Mouse (Mus musculus) mouse embryonic stem cell (cell line): ENCODE data around the gene Ckap2.

Experiments used
- in situ Hi-C, 2 experiments: fragments of 300-500 bp; cut with MboI; formaldehyde crosslinking; loops; 1 replicate in 1 of 2; 3 replicates in 1 of 2; pipeline ENCODE4 v1.14.3; 2019 to 2020; ENCODE audit warnings: low sequenced_read_pairs in 2 of 2, low pct_unique_long_range_greater_than_20kb in 1 of 2, mixed read lengths in 1 of 2; ENCODE audit not compliant: unreplicated experiment in 1 of 2

Gene Ckap2

GRCm38 (mm10) chr8:22185431-22186397 is at the start of gene Ckap2:
Ckap2 (minus strand) TSS chr8:22185819.
- in situ Hi-C loops = no loop called here

DNA sequence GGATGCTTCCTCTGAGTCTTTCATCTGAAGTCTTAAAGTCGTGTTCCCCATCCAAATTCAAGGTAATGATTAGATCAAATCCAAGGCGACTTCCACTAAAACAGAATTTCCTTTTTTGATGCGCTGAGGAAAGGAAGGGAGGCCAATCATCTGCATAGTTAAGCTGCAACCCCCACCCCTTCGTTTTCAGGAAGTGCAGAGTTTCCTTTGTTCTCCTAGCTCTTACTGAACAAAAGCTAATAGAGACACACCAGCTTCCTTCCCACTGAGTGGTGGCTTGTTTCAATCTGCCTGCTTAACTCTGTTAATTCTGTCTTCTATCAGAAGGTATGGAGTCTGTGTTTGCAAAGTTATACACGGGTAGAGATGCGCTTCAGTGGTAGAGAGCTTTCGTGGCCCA is 43.0 kb upstream of the Ckap2 start:
- in situ Hi-C loops = no loop called here

- in situ Hi-C loops = no loop called here
Measured at GRCm38 (mm10) chr8:22227061-22227877, 41.6 kb upstream of the Ckap2 start, which contains the start of gene Thsd1. Thsd1 (plus strand) TSS chr8:22227313.

- in situ Hi-C loops = no loop called here
Measured at GRCm38 (mm10) chr8:22226361-22226760, 40.7 kb upstream of the Ckap2 start.

GRCm38 (mm10) chr8:22214826-22215225 is 29.2 kb upstream of the Ckap2 start:
- in situ Hi-C loops = no loop called here

GRCm38 (mm10) chr8:22209012-22209411 is 23.4 kb upstream of the Ckap2 start:
- in situ Hi-C loops = no loop called here

DNA sequence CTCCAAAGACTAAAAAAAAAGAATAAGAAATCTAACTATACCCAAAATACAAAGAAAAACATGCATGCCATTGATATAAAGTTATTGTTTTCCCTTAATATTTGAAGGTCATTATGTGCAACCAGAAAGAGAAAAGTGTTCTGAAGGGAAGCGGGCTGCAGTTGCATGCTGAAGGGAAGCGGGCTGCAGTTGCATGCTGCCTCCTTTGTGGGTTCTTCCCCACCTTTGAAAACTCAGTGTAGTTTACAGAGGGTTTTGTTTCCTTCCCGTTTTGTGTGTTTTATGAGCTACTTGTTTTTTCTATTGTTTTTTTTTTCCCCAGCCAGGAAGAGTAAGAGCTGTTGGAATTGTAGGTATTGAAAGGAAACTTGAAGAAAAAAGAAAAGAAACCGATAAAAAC is 21.9 kb upstream of the Ckap2 start:
- in situ Hi-C loops = no loop called here

- in situ Hi-C loops = no loop called here
Measured at GRCm38 (mm10) chr8:22199481-22199880, 13.9 kb upstream of the Ckap2 start.

DNA sequence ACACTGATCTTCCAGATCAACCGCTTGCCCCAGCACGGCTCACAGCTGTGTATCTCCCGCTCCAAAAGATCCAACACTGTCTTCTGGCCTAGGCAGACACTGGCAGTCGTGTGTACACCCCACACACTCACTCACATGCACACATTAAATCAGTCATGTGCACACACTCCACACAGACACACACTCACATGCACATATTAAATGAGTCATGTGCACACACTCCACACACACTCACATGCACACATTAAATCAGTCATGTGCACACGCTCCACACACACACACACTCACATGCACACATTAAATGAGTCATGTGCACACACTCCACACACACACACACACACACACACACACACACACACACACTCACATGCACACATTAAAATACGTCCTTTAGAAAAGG is 12.3 kb upstream of the Ckap2 start:
- in situ Hi-C loops = no loop called here

DNA sequence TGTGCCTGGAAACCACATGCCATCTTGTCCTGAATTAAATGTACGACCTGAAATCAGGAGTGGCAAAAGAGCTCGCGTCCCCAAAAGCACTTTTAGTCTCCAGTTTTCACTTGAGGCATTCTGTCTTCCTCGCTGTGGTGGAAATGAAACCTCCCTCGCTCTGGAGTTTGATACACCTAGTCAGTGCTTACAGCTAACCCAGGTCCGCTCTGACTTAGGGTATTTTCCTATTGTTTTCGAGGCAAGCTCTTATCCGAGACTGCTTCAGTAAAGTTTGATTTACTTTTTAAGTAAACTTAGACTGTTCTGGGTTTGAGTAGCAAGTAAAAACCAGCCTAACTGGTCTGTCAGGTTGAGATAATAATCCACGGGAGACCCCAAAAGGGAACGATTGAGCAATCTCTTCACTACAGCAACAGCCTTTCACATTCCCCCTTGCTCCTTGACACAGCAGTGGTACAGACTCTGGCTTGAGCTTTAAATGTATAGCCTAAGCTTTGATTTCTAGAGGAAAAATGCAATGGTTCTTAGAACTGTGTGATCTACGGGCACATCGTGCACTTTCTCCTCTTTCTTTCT is 7.9 kb upstream of the Ckap2 start:
- in situ Hi-C loops = no loop called here

GRCm38 (mm10) chr8:22192660-22193431 is 7.2 kb upstream of the Ckap2 start, which contains the start of gene Vps36:
Vps36 (plus strand) TSS chr8:22192809.
- in situ Hi-C loops = no loop called here

- in situ Hi-C loops = no loop called here
Measured at GRCm38 (mm10) chr8:22184884-22185283, 735 bp downstream of the Ckap2 start.

GRCm38 (mm10) chr8:22175966-22176365 is 9.7 kb downstream of the Ckap2 start:
- in situ Hi-C loops = no loop called here

DNA sequence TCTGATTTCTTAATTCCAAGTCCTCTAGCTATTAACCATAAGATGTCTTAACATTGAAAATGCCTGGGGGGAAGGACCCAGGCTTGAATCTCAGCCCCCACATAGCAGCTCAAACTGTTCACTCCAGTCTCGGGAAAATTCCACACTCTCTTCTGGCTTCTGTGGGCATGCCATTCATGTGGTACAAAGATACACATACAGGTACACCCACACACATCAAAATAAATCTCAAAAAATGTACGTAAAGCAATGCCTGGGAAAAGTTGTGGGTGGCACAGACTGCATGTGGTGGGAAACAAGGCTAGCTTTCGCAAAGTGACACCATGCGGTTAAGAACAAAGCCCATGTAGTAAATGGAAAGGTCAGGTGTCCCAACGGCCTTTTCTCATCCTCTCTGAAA is 16.5 kb downstream of the Ckap2 start:
- in situ Hi-C loops = no loop called here

GRCm38 (mm10) chr8:22166080-22166603 is 19.5 kb downstream of the Ckap2 start, which contains the start of gene Nek3:
Nek3 (minus strand) TSS chr8:22166435.
- in situ Hi-C loops = no loop called here

- in situ Hi-C loops = no loop called here
Measured at GRCm38 (mm10) chr8:22165251-22166079, 20.2 kb downstream of the Ckap2 start.

- in situ Hi-C loops = no loop called here
Measured at GRCm38 (mm10) chr8:22164431-22164830, 21.2 kb downstream of the Ckap2 start.
